In genomic region chr5:45651026-45651703, GRCm38 (mm10) we compare ENCODE assay signal across 19 mouse cellular contexts. TPM values are rescaled to one million over a fixed set of nuclear protein-coding genes. Genes with fewer than 3 reads are reported as not detected.
DNase-seq lines count a peak whose midpoint lies in the region; ATAC-seq lines count a peak whose summit lies in the region.
"Had no signal": no experiment of that assay in that cellular context is flagged by ENCODE, and none has a peak within 500 bp of the region (broad histone marks: within the 10 kb centered on the region; RNA-seq: fewer than 3 reads in every experiment).

No protein-coding gene starts in this region.

- no peak overlapping the region for H3K4me2 ChIP-seq in intestine, embryonic 15.5 days (replicated peaks)
- no peak overlapping the region for H3K4me2 ChIP-seq in intestine, embryonic 16.5 days (ENCODE audit: low read depth, low read length)
- H3K4me2 ChIP-seq: forebrain, embryonic 13.5 days; heart, embryonic 12.5 days had no signal

- no peak overlapping the region for H3K27ac ChIP-seq in intestine, embryonic 15.5 days
- no peak overlapping the region for H3K27ac ChIP-seq in intestine, embryonic 16.5 days (ENCODE audit: low read length)
- H3K27ac ChIP-seq: embryonic facial prominence, embryonic 10.5 days; forebrain, embryonic 13.5 days; gastrocnemius, adult 2 months; hindbrain, embryonic 10.5 days had no signal

- H3K4me3 ChIP-seq in intestine, embryonic 15.5 days (replicated peaks): no peak overlapping the region
- no peak overlapping the region for H3K4me3 ChIP-seq in intestine, embryonic 16.5 days (ENCODE audit: low read length)
- H3K4me3 ChIP-seq: embryonic facial prominence, embryonic 10.5 days; forebrain, embryonic 13.5 days; gastrocnemius, adult 2 months; heart, embryonic 12.5 days; hindbrain, embryonic 10.5 days had no signal

- no peaks in the 10 kb centered on the region for H3K36me3 ChIP-seq in intestine, embryonic 15.5 days
- no peaks in the 10 kb centered on the region for H3K36me3 ChIP-seq in intestine, embryonic 16.5 days (ENCODE audit: control insufficient read depth, insufficient read depth, low read length)
- H3K36me3 ChIP-seq: embryonic facial prominence, embryonic 10.5 days; heart, embryonic 12.5 days; hindbrain, embryonic 10.5 days had no signal

- H3K9me3 ChIP-seq in intestine, embryonic 15.5 days: no peaks in the 10 kb centered on the region
- H3K9me3 ChIP-seq in intestine, embryonic 16.5 days (ENCODE audit: control insufficient read depth, low read length): no peaks in the 10 kb centered on the region
- H3K9me3 ChIP-seq: embryonic facial prominence, embryonic 10.5 days; forebrain, embryonic 13.5 days; hindbrain, embryonic 10.5 days had no signal

- H3K4me1 ChIP-seq in intestine, embryonic 15.5 days (replicated peaks): no peaks in the 10 kb centered on the region
- H3K4me1 ChIP-seq in intestine, embryonic 16.5 days (ENCODE audit: control insufficient read depth, insufficient read depth, low read length): no peaks in the 10 kb centered on the region
- H3K4me1 ChIP-seq: embryonic facial prominence, embryonic 10.5 days; forebrain, embryonic 13.5 days; heart, embryonic 12.5 days; hindbrain, embryonic 10.5 days had no signal

- no peaks in the 10 kb centered on the region for H3K27me3 ChIP-seq in intestine, embryonic 15.5 days (replicated peaks)
- no peaks in the 10 kb centered on the region for H3K27me3 ChIP-seq in intestine, embryonic 16.5 days (replicated peaks; ENCODE audit: control insufficient read depth, insufficient read depth, low read length)
- H3K27me3 ChIP-seq: forebrain, embryonic 13.5 days; heart, embryonic 12.5 days had no signal

- ATAC-seq in intestine, embryonic 15.5 days: peak; percentile 84
- peak; percentile 90 for ATAC-seq in intestine, embryonic 16.5 days
- ATAC-seq: forebrain, embryonic 13.5 days; forebrain, postnatal 0 days had no signal

- no peak overlapping the region for H3K9ac ChIP-seq in intestine, embryonic 15.5 days
- no peak overlapping the region for H3K9ac ChIP-seq in intestine, embryonic 16.5 days (ENCODE audit: low read depth, low read length)
- H3K9ac ChIP-seq: forebrain, embryonic 13.5 days; forebrain, postnatal 0 days; heart, embryonic 12.5 days had no signal

- 63% methylated on average over 2 of the region's 2 CpGs for WGBS in intestine, embryonic 15.5 days
- 74% methylated on average over 2 of the region's 2 CpGs for WGBS in intestine, embryonic 16.5 days

- DNase-seq in kidney, adult 9 months: peak; percentile 72
- DNase-seq in kidney, postnatal 4 days: no peak
- peak; percentile 24 for DNase-seq in kidney, postnatal 14 days
- no peak for DNase-seq in adrenal gland, adult 2 months
- no peak for DNase-seq in frontal cortex, postnatal 10 days (ENCODE audit: low spot score in 2 of 2)
- DNase-seq: adrenal gland, adult 8-10 months; adrenal gland, postnatal 36 days; cerebellum, adult 2 months; cerebellum, postnatal 10 days; forebrain, postnatal 0 days; gastrocnemius, adult 2 months; gastrocnemius, postnatal 25 days had no signal

RNA-seq across cellular contexts. Expression of gene Fam184b, which starts 11.8 kb away (rescaled TPM):
- polyA plus RNA-seq in intestine, embryonic 15.5 days (2015; fragmentation: Nextera tagmentation; extraction: Ambion mirVana): 2.9 and 3.3 TPM in 2 replicates
- polyA plus RNA-seq in intestine, embryonic 16.5 days (2015; fragmentation: Nextera tagmentation; extraction: Ambion mirVana): 2.6 and 2.9 TPM in 2 replicates
- total RNA-seq in adrenal gland, adult 2 months (2021): under 1 TPM; 0.17 to 0.41 TPM
- not detected in 2 replicates for polyA plus RNA-seq in adrenal gland, adult 2 months (2012; rRNA removed)
- total RNA-seq: granulocyte monocyte progenitor cell, adult 5-6 weeks had no signal

RNA-seq across cellular contexts. Expression of gene Ncapg, which starts 18.6 kb away (rescaled TPM):
- 43.1 and 49.9 TPM in 2 replicates for polyA plus RNA-seq in intestine, embryonic 15.5 days (2015; fragmentation: Nextera tagmentation; extraction: Ambion mirVana)
- 33.9 and 37.0 TPM in 2 replicates for polyA plus RNA-seq in intestine, embryonic 16.5 days (2015; fragmentation: Nextera tagmentation; extraction: Ambion mirVana)
- total RNA-seq in adrenal gland, adult 2 months (2021): under 1 TPM; 0.73 to 0.98 TPM
- 0.09 and 0.10 TPM in 2 replicates for polyA plus RNA-seq in adrenal gland, adult 2 months (2012; rRNA removed)
- total RNA-seq: gastrocnemius, adult 2 months had no signal

Comparison
In these comparisons a context has a peak if more than half of its experiments do, and no peak if none do; other contexts are left out.
1. DNase-seq: peak in kidney, adult 9 months (single experiment) and kidney, postnatal 14 days (single experiment); none in kidney, postnatal 4 days (0 of 2), adrenal gland, adult 2 months (single experiment) and frontal cortex, postnatal 10 days (0 of 2).
2. RNA of gene Ncapg, which starts 18.6 kb away (polyA plus RNA-seq): 43.1 to 49.9 TPM in intestine, embryonic 15.5 days and 33.9 to 37.0 TPM in intestine, embryonic 16.5 days; 0.09 to 0.10 TPM in adrenal gland, adult 2 months; every median in the first group is over 10 times any median in the second.